Mouse (Mus musculus) liver, embryonic 11.5 days (tissue): ENCODE measurements at regions not wholly inside any gene's neighbourhood (a gene's known extent, or its start where the extent isn't known, plus 50 kb on each side); places are given as distances from the start of the nearest gene placed in this dataset.

Experiments used
- ATAC-seq: fragments of 200-750 bp; cut with Nextera tagmentation; replicated peaks from 2 replicates; pipeline ENCODE4 v1.8.0; 2017; ENCODE audit warnings: moderate number of reproducible peaks, mild to moderate bottlenecking, moderate TSS enrichment, moderate library complexity; ENCODE audit not compliant: low FRiP score
- DNase-seq: peaks from one replicate; pipeline ENCODE4 v3.0.0-alpha.2; 2017; ENCODE audit warnings: low spot score
- H3K27ac ChIP-seq: fragments of 300-500 bp; sonication (generic); 2 replicates; pipeline ENCODE4 v1.5.1; 2014; ENCODE audit warnings: mild to moderate bottlenecking, low read depth, low read length, control low read depth
- H3K27me3 ChIP-seq: fragments of 300-500 bp; sonication (generic); replicated peaks from 2 replicates; pipeline ENCODE4 v1.6.1; 2014; ENCODE audit warnings: low read length, mixed read lengths; ENCODE audit not compliant: control insufficient read depth, insufficient read depth
- H3K36me3 ChIP-seq: fragments of 300-500 bp; sonication (generic); 2 replicates; pipeline ENCODE4 v1.6.1; 2014; ENCODE audit warnings: mild to moderate bottlenecking, low read length, moderate library complexity, mixed read lengths; ENCODE audit not compliant: control insufficient read depth, insufficient read depth
- H3K4me1 ChIP-seq: fragments of 300-500 bp; sonication (generic); replicated peaks from 2 replicates; pipeline ENCODE4 v1.6.1; 2014; ENCODE audit warnings: low read length, mixed read lengths; ENCODE audit not compliant: control insufficient read depth, insufficient read depth
- H3K4me2 ChIP-seq: fragments of 300-500 bp; sonication (generic); 2 replicates; pipeline ENCODE4 v1.6.1; 2014; ENCODE audit warnings: mild to moderate bottlenecking, control low read depth, moderate library complexity
- H3K4me3 ChIP-seq: fragments of 300-500 bp; sonication (generic); 2 replicates; pipeline ENCODE4 v1.5.1; 2014; ENCODE audit warnings: low read depth, low read length, control low read depth
- H3K9ac ChIP-seq: fragments of 300-500 bp; sonication (generic); 2 replicates; pipeline ENCODE4 v1.6.1; 2014; ENCODE audit warnings: low read depth, low read length, control low read depth
- H3K9me3 ChIP-seq: fragments of 300-500 bp; sonication (generic); 2 replicates; pipeline ENCODE4 v1.6.1; 2016; ENCODE audit warnings: low read length, inconsistent platforms, mixed read lengths; ENCODE audit not compliant: control insufficient read depth
- WGBS: fragments of 180-500 bp; shearing (Covaris S2); extraction: QIAGEN DNeasy Blood & Tissue Kit; methylation state at CpG from one replicate; pipeline ENCODE4 v1.1.7; 2014; 5-methylcytosine and 5-hydroxymethylcytosine counted together

GRCm38 (mm10) chr3:15194362-15194761 lies 137.7 kb downstream of the Gm9733 start:
- H3K27ac ChIP-seq: no peak overlapping the region
- WGBS: 15% methylated on average over 7 of the region's 7 CpGs
- DNase-seq (no peak), ATAC-seq (peak; percentile 74)
- H3K9me3 ChIP-seq: no peaks in the 10 kb centered on the region
- no peak overlapping the region for H3K9ac ChIP-seq
- H3K4me2 ChIP-seq: no peak overlapping the region
- no peak overlapping the region for H3K4me3 ChIP-seq
- no peaks in the 10 kb centered on the region for H3K36me3 ChIP-seq
- no peaks in the 10 kb centered on the region for H3K4me1 ChIP-seq
- H3K27me3 ChIP-seq: no peaks in the 10 kb centered on the region

- ATAC-seq: no peak
- H3K9me3 ChIP-seq: no peaks in the 10 kb centered on the region
- 63% methylated on average over 1 of the region's 1 CpGs for WGBS
These were observed 136.0 kb downstream of the Gm9733 start for GRCm38 (mm10) chr3:15196101-15196500.

DNA sequence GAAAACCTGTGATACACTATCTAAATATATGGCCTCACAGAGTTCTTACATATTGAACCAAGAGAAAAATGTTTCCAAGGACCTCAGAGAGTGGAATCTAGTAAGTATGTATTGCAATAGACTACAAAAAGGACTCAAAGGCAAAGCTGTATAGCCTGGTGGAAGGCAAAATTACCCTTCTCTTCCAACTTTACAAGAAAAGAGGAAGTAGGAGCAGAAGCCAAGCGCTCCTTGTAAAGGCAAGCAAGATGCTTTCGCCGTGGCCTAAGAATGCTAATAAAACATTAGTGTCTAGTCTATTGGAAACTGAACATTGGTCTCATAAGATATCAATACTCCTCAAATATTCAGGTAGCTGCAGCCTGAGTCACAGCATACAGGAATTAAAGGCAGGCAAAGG lies 134.0 kb downstream of the Gm9733 start:
- 70% methylated on average over 3 of the region's 3 CpGs for WGBS
- Histone ChIP-seq H3K9ac (no peak overlapping the region), H3K36me3 (no peaks in the 10 kb centered on the region), H3K4me1 (no peaks in the 10 kb centered on the region), H3K27ac (no peak overlapping the region), H3K4me3 (no peak overlapping the region), H3K27me3 (no peaks in the 10 kb centered on the region), H3K9me3 (no peaks in the 10 kb centered on the region), H3K4me2 (no peak overlapping the region)
- DNase-seq: no peak
- no peak for ATAC-seq

More at GRCm38 (mm10) chr3:15196101-15196500, 136.0 kb downstream of the Gm9733 start:
- Histone ChIP-seq H3K4me2 (no peak overlapping the region), H3K9ac (no peak overlapping the region), H3K4me1 (no peaks in the 10 kb centered on the region), H3K27me3 (no peaks in the 10 kb centered on the region), H3K36me3 (no peaks in the 10 kb centered on the region), H3K4me3 (no peak overlapping the region), H3K27ac (no peak overlapping the region)
- DNase-seq: no peak

DNA sequence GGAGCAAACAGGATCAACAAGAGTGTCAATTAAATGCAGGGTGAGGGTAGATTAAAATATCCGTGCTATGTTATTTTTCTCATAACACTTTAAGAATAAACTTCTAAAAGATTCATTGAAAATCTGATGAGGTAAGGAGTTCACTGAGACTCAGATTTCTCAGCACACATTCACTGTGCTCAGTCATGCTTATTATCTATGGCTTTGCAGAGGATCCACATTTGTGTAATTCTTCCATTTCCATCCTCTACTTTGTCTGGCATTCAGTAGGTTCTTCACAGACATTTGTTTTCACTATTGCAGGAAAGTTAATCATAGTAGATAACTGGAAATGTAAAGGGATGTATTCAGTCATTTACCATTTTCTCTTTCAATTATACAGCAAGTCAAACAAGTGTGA lies 131.8 kb downstream of the Gm9733 start:
- ATAC-seq (no peak), DNase-seq (no peak)
- Histone ChIP-seq H3K27me3 (no peaks in the 10 kb centered on the region), H3K27ac (no peak overlapping the region), H3K4me3 (no peak overlapping the region), H3K36me3 (no peaks in the 10 kb centered on the region), H3K4me2 (no peak overlapping the region), H3K4me1 (no peaks in the 10 kb centered on the region), H3K9me3 (no peaks in the 10 kb centered on the region), H3K9ac (no peak overlapping the region)
- 78% methylated on average over 1 of the region's 1 CpGs for WGBS

- no peak overlapping the region for H3K4me3 ChIP-seq
- no peak for ATAC-seq
- no peaks in the 10 kb centered on the region for H3K36me3 ChIP-seq
- H3K4me1 ChIP-seq: no peaks in the 10 kb centered on the region
- no peak overlapping the region for H3K4me2 ChIP-seq
- DNase-seq: no peak
- H3K27ac ChIP-seq: no peak overlapping the region
- no peak overlapping the region for H3K9ac ChIP-seq
- H3K9me3 ChIP-seq: no peaks in the 10 kb centered on the region
- H3K27me3 ChIP-seq: no peaks in the 10 kb centered on the region
These were observed 131.1 kb downstream of the Gm9733 start for GRCm38 (mm10) chr3:15200990-15201389.

GRCm38 (mm10) chr3:15202760-15203159 lies 129.3 kb downstream of the Gm9733 start:
- Histone ChIP-seq H3K4me1 (no peaks in the 10 kb centered on the region), H3K4me2 (no peak overlapping the region), H3K27ac (no peak overlapping the region), H3K9me3 (no peaks in the 10 kb centered on the region), H3K4me3 (no peak overlapping the region), H3K9ac (no peak overlapping the region), H3K36me3 (no peaks in the 10 kb centered on the region), H3K27me3 (no peaks in the 10 kb centered on the region)
- ATAC-seq (no peak), DNase-seq (no peak)
- 74% methylated on average over 7 of the region's 7 CpGs for WGBS

- no peak overlapping the region for H3K27ac ChIP-seq
- H3K4me2 ChIP-seq: no peak overlapping the region
- H3K27me3 ChIP-seq: no peaks in the 10 kb centered on the region
- DNase-seq (no peak), ATAC-seq (no peak)
- no peak overlapping the region for H3K9ac ChIP-seq
- WGBS: 70% methylated on average over 6 of the region's 6 CpGs
- no peaks in the 10 kb centered on the region for H3K4me1 ChIP-seq
- H3K36me3 ChIP-seq: no peaks in the 10 kb centered on the region
- no peaks in the 10 kb centered on the region for H3K9me3 ChIP-seq
- no peak overlapping the region for H3K4me3 ChIP-seq
These were observed 126.6 kb downstream of the Gm9733 start for GRCm38 (mm10) chr3:15205266-15206229.

- H3K27me3 ChIP-seq: no peaks in the 10 kb centered on the region
- DNase-seq (no peak), ATAC-seq (no peak)
- no peaks in the 10 kb centered on the region for H3K4me1 ChIP-seq
- H3K27ac ChIP-seq: no peak overlapping the region
- no peaks in the 10 kb centered on the region for H3K9me3 ChIP-seq
- no peak overlapping the region for H3K4me2 ChIP-seq
- no peaks in the 10 kb centered on the region for H3K36me3 ChIP-seq
- no peak overlapping the region for H3K4me3 ChIP-seq
- no peak overlapping the region for H3K9ac ChIP-seq
- 81% methylated on average over 3 of the region's 3 CpGs for WGBS
These were observed 119.7 kb downstream of the Gm9733 start for GRCm38 (mm10) chr3:15212357-15212756.

GRCm38 (mm10) chr3:15217591-15217990 lies 114.5 kb downstream of the Gm9733 start:
- H3K4me1 ChIP-seq: no peaks in the 10 kb centered on the region
- H3K27me3 ChIP-seq: no peaks in the 10 kb centered on the region
- H3K9ac ChIP-seq: no peak overlapping the region
- no peak overlapping the region for H3K27ac ChIP-seq
- ATAC-seq: no peak
- H3K4me2 ChIP-seq: no peak overlapping the region
- H3K36me3 ChIP-seq: no peaks in the 10 kb centered on the region
- H3K9me3 ChIP-seq: no peaks in the 10 kb centered on the region
- DNase-seq: no peak
- no peak overlapping the region for H3K4me3 ChIP-seq
